Mouse (Mus musculus) heart, embryonic 15.5 days (tissue): ENCODE results near the gene Babam2. TPM values are rescaled to one million over a fixed set of nuclear protein-coding genes. Genes with fewer than 3 reads are reported as not detected.

Experiments used
- ATAC-seq: fragments of 200-750 bp; cut with Nextera tagmentation; replicated peaks from 2 replicates; pipeline ENCODE4 v1.8.0; 2017; ENCODE audit warnings: low read depth, moderate TSS enrichment; ENCODE audit not compliant: insufficient number of reproducible peaks, insufficient read depth, low FRiP score
- H3K27ac ChIP-seq: fragments of 300-500 bp; sonication (generic); 2 replicates; pipeline ENCODE4 v1.5.1; 2015; ENCODE audit warnings: mild to moderate bottlenecking, inconsistent platforms
- H3K27me3 ChIP-seq: fragments of 300-500 bp; sonication (generic); 2 replicates; pipeline ENCODE4 v1.6.1; 2015; ENCODE audit warnings: inconsistent platforms
- H3K36me3 ChIP-seq: fragments of 300-500 bp; sonication (generic); 2 replicates; pipeline ENCODE4 v1.6.1; 2015; ENCODE audit warnings: mild to moderate bottlenecking, inconsistent platforms
- H3K4me1 ChIP-seq: fragments of 300-500 bp; sonication (generic); replicated peaks from 2 replicates; pipeline ENCODE4 v1.6.1; 2015; ENCODE audit warnings: inconsistent platforms
- H3K4me2 ChIP-seq: fragments of 300-500 bp; sonication (generic); 2 replicates; pipeline ENCODE4 v1.6.1; 2015; ENCODE audit warnings: inconsistent platforms, mild to moderate bottlenecking, moderate library complexity
- H3K4me3 ChIP-seq: fragments of 300-500 bp; sonication (generic); 2 replicates; pipeline ENCODE4 v1.5.1; 2015; ENCODE audit warnings: mild to moderate bottlenecking, inconsistent platforms
- H3K9ac ChIP-seq: fragments of 300-500 bp; sonication (generic); 2 replicates; pipeline ENCODE4 v1.6.1; 2015; ENCODE audit warnings: mild to moderate bottlenecking, inconsistent platforms
- H3K9me3 ChIP-seq: fragments of 300-500 bp; sonication (generic); replicated peaks from 2 replicates; pipeline ENCODE4 v1.6.1; 2016; ENCODE audit warnings: inconsistent platforms
- WGBS: fragments of 180-500 bp; shearing (Covaris S2); methylation state at CpG from one replicate; pipeline ENCODE4 v1.1.7; 2015; ENCODE audit warnings: mixed read lengths; 5-methylcytosine and 5-hydroxymethylcytosine counted together
- polyA plus RNA-seq: library from polyadenylated mRNA; unstranded; fragments of >200 nt; fragmentation: Nextera tagmentation; extraction: Ambion mirVana; gene quantifications from 2 replicates; pipeline ENCODE4 v1.2.1, GENCODE M21; 2015

Gene Babam2
- polyA plus RNA-seq, 1 experiment from 2014 or later = 48.7 TPM

GRCm38 (mm10) chr5:32069096-32069495, 371.6 kb downstream of the Babam2 start:
- Histone ChIP-seq H3K4me2 (no peak overlapping the region), H3K27ac (no peak overlapping the region; the same call in 1 of the 2 replicates), H3K9ac (no peak overlapping the region), H3K4me1 (peaks cover 21% of the 10 kb centered on the region), H3K4me3 (no peak overlapping the region), H3K9me3 (no peaks in the 10 kb centered on the region), H3K27me3 (no peaks in the 10 kb centered on the region), H3K36me3 (no peaks in the 10 kb centered on the region)
- ATAC-seq = no peak
- WGBS = 86% methylated on average over 4 of the region's 4 CpGs

- H3K4me3 ChIP-seq = no peak overlapping the region
- H3K9ac ChIP-seq = no peak overlapping the region
- peaks cover 22% of the 10 kb centered on the region for H3K4me1 ChIP-seq
- WGBS = 55% methylated on average over 10 of the region's 10 CpGs
- no peaks in the 10 kb centered on the region for H3K27me3 ChIP-seq
- no peak for ATAC-seq
- no peaks in the 10 kb centered on the region for H3K9me3 ChIP-seq
- no peak overlapping the region; the same call in 1 of the 2 replicates for H3K27ac ChIP-seq
- H3K4me2 ChIP-seq = no peak overlapping the region
- H3K36me3 ChIP-seq = no peaks in the 10 kb centered on the region
Observed at GRCm38 (mm10) chr5:32069566-32070169, 372.2 kb downstream of the Babam2 start.

- no peak overlapping the region for H3K9ac ChIP-seq
- H3K36me3 ChIP-seq = no peaks in the 10 kb centered on the region
- ATAC-seq = no peak
- H3K27me3 ChIP-seq = no peaks in the 10 kb centered on the region
- 89% methylated on average over 3 of the region's 3 CpGs for WGBS
- no peak overlapping the region for H3K27ac ChIP-seq
- peaks cover 15% of the 10 kb centered on the region for H3K4me1 ChIP-seq
- no peaks in the 10 kb centered on the region for H3K9me3 ChIP-seq
- no peak overlapping the region for H3K4me3 ChIP-seq
- no peak overlapping the region for H3K4me2 ChIP-seq
Observed at GRCm38 (mm10) chr5:32070781-32071180, 373.3 kb downstream of the Babam2 start.

- H3K27me3 ChIP-seq = no peaks in the 10 kb centered on the region
- no peak overlapping the region for H3K27ac ChIP-seq
- peaks cover 11% of the 10 kb centered on the region for H3K4me1 ChIP-seq
- no peak for ATAC-seq
- H3K36me3 ChIP-seq = no peaks in the 10 kb centered on the region
- 65% methylated on average over 4 of the region's 4 CpGs for WGBS
- no peak overlapping the region for H3K9ac ChIP-seq
- no peak overlapping the region for H3K4me2 ChIP-seq
- no peak overlapping the region for H3K4me3 ChIP-seq
- H3K9me3 ChIP-seq = no peaks in the 10 kb centered on the region
Observed at GRCm38 (mm10) chr5:32071314-32071713, 373.8 kb downstream of the Babam2 start.

- H3K36me3 ChIP-seq = no peaks in the 10 kb centered on the region
- no peaks in the 10 kb centered on the region for H3K9me3 ChIP-seq
- no peak overlapping the region for H3K4me3 ChIP-seq
- no peak overlapping the region for H3K9ac ChIP-seq
- no peak overlapping the region for H3K4me2 ChIP-seq
- WGBS = 91% methylated on average over 5 of the region's 5 CpGs
- no peak for ATAC-seq
- H3K4me1 ChIP-seq = peaks cover 5% of the 10 kb centered on the region
- H3K27ac ChIP-seq = no peak overlapping the region
- H3K27me3 ChIP-seq = no peaks in the 10 kb centered on the region
Observed at GRCm38 (mm10) chr5:32071824-32072223, 374.3 kb downstream of the Babam2 start.

- H3K4me1 ChIP-seq = peaks cover 3% of the 10 kb centered on the region; the same call in 1 of the 2 replicates
- WGBS = 91% methylated on average over 3 of the region's 3 CpGs
- ATAC-seq = no peak
- no peak overlapping the region for H3K9ac ChIP-seq
- H3K27ac ChIP-seq = no peak overlapping the region
- H3K27me3 ChIP-seq = no peaks in the 10 kb centered on the region
- no peak overlapping the region for H3K4me3 ChIP-seq
- no peaks in the 10 kb centered on the region for H3K9me3 ChIP-seq
- no peaks in the 10 kb centered on the region for H3K36me3 ChIP-seq
- no peak overlapping the region for H3K4me2 ChIP-seq
Observed at GRCm38 (mm10) chr5:32072877-32073276, 375.4 kb downstream of the Babam2 start.

GRCm38 (mm10) chr5:32074053-32074452, 376.6 kb downstream of the Babam2 start:
- H3K9ac ChIP-seq = no peak overlapping the region
- ATAC-seq = no peak
- H3K27ac ChIP-seq = no peak overlapping the region
- H3K36me3 ChIP-seq = no peaks in the 10 kb centered on the region
- H3K9me3 ChIP-seq = no peaks in the 10 kb centered on the region
- H3K27me3 ChIP-seq = no peaks in the 10 kb centered on the region
- peaks cover 3% of the 10 kb centered on the region; the same call in 1 of the 2 replicates for H3K4me1 ChIP-seq
- H3K4me3 ChIP-seq = no peak overlapping the region
- H3K4me2 ChIP-seq = no peak overlapping the region
- 59% methylated on average over 3 of the region's 3 CpGs for WGBS

- Histone ChIP-seq H3K4me2 (no peak overlapping the region), H3K4me1 (peaks cover 17% of the 10 kb centered on the region), H3K27me3 (no peaks in the 10 kb centered on the region), H3K4me3 (no peak overlapping the region), H3K27ac (no peak overlapping the region), H3K9me3 (no peaks in the 10 kb centered on the region), H3K36me3 (no peaks in the 10 kb centered on the region), H3K9ac (no peak overlapping the region)
- WGBS = 83% methylated on average over 3 of the region's 3 CpGs
- ATAC-seq = no peak
Observed at GRCm38 (mm10) chr5:32077139-32077538, 379.7 kb downstream of the Babam2 start.

- no peaks in the 10 kb centered on the region for H3K36me3 ChIP-seq
- H3K27ac ChIP-seq = no peak overlapping the region
- H3K4me2 ChIP-seq = no peak overlapping the region
- H3K4me1 ChIP-seq = peaks cover 17% of the 10 kb centered on the region
- H3K4me3 ChIP-seq = no peak overlapping the region
- H3K27me3 ChIP-seq = no peaks in the 10 kb centered on the region
- no peak for ATAC-seq
- no peak overlapping the region for H3K9ac ChIP-seq
- WGBS = 71% methylated on average over 4 of the region's 4 CpGs
- H3K9me3 ChIP-seq = no peaks in the 10 kb centered on the region
Observed at GRCm38 (mm10) chr5:32078986-32079385, 381.5 kb downstream of the Babam2 start.

- WGBS = 29% methylated on average over 7 of the region's 7 CpGs
- Histone ChIP-seq H3K4me1 (peaks cover 17% of the 10 kb centered on the region), H3K4me3 (no peak overlapping the region), H3K9ac (no peak overlapping the region), H3K4me2 (no peak overlapping the region), H3K9me3 (no peaks in the 10 kb centered on the region), H3K27me3 (no peaks in the 10 kb centered on the region), H3K36me3 (no peaks in the 10 kb centered on the region), H3K27ac (peak overlapping the region; percentile 47)
- 0 out of 2 replicates have a peak, but pooled peaks have one; percentile 32 for ATAC-seq
Observed at GRCm38 (mm10) chr5:32080490-32081219, 383.2 kb downstream of the Babam2 start.

- Histone ChIP-seq H3K4me3 (no peak overlapping the region), H3K27ac (no peak overlapping the region), H3K9ac (no peak overlapping the region), H3K27me3 (no peaks in the 10 kb centered on the region), H3K36me3 (no peaks in the 10 kb centered on the region), H3K9me3 (no peaks in the 10 kb centered on the region), H3K4me1 (peaks cover 20% of the 10 kb centered on the region), H3K4me2 (no peak overlapping the region)
- no peak for ATAC-seq
- 75% methylated on average over 10 of the region's 10 CpGs for WGBS
Observed at GRCm38 (mm10) chr5:32084401-32084804, 386.9 kb downstream of the Babam2 start.

- H3K4me2 ChIP-seq = no peak overlapping the region
- no peak overlapping the region for H3K9ac ChIP-seq
- no peaks in the 10 kb centered on the region for H3K9me3 ChIP-seq
- no peak overlapping the region for H3K27ac ChIP-seq
- 86% methylated on average over 2 of the region's 2 CpGs for WGBS
- ATAC-seq = no peak
- peaks cover 23% of the 10 kb centered on the region for H3K4me1 ChIP-seq
- H3K27me3 ChIP-seq = no peaks in the 10 kb centered on the region
- no peaks in the 10 kb centered on the region for H3K36me3 ChIP-seq
- H3K4me3 ChIP-seq = no peak overlapping the region
Observed at GRCm38 (mm10) chr5:32085566-32085965, 388.1 kb downstream of the Babam2 start.
